Mouse (Mus musculus): Measurements from ENCODE around the gene Gm20716. TPM values are rescaled to one million over a fixed set of nuclear protein-coding genes. Genes with fewer than 3 reads are reported as not detected.
A peak's percentile ranks its signal among the peaks of the same experiment; 100 is the strongest.

Gm20716 gene
- polyA plus RNA-seq, 1 experiment: 7.6 TPM

DNA sequence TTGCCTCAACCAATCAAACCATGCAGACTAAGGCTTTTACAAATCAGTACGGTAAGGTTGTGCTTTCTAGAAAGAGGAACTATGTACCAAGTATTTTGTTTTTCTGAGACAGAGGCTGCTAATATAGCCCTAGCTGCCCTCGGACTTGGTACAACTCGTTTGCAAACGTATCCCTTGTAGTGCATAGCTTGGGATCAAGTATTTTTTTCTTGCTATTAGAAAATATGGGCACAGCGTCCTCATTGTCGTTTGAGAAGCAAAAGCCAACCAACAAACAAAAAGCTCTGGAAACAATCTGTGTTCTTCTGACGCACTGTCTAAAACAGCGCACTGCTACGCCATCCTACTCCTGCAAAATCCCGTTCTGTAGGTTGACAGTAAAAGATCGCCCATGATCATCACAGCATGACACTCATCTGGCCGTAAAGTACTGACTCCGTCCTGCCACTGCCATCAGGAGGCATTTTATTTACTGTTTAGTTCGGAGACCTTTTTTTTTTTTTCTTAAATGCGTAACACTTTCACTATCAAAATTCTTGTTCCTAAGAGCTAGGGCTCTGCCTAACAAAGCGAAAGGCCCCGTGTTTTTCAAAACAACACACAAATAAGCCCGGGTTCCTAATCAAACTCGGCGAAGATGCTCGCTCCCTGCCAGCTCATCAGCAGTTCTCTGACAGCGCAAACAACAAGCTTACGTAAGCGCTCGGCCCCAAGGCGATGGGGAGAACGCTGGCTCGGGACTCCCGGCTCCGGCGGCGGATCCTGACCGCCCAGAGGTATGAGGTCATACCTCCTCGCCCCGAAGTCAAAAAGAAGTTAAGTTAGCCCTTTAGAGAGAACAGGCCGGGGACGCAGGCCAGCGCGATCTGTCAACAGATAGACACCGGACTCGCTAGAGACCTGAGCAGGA lies 793 bp downstream of the Gm20716 start:
- DNase-seq (ENCODE audit: low read depth): no peak

DNA sequence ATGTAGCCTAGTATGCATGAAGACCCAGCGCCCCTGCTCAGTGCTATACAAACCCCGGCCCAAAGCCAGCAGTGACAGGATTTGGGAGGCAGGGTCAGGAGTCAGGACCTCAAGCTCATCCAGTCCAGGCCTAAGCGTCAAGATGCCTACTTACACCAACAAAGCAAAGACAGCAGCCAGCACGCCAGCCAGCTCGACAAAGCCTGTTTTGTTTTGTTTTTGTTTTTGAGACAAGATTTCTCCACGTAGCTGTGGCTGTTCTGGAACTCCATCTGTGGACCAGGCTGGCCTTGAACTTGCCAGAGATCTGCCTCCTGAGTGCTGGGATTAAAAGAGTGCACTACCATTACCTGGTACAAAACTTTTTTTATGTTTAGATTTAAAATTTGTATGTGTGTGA lies 6.8 kb downstream of the Gm20716 start:
- DNase-seq (ENCODE audit: low read depth): no peak

GRCm38 (mm10) chr2:168213788-168214397 lies 16.3 kb downstream of the Gm20716 start:
- DNase-seq (ENCODE audit: low read depth): no peak

DNA sequence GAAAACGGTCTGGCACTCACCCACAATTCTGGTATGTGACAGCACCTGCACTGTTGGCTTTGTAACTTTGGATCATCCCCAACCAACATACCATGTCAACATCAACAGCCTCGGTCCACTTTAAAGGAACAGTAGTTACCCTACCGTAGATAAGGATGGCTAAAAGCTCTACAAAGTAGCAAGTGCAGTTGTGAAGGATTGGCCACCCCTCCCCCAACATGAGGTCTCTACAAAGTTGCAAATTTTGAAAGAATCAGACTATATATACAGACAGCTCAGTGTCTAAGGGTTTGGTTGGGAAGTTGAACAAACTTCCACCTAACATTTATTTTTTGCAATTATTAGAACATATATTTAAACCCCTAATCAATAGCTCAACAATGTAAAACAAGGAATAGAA lies 22.3 kb downstream of the Gm20716 start:
- no peak for DNase-seq (ENCODE audit: low read depth)

GRCm38 (mm10) chr2:168206725-168207644 lies 23.2 kb downstream of the Gm20716 start, which contains the start of gene Adnp:
Adnp (minus strand) TSS chr2:168207112.
- DNase-seq (ENCODE audit: low read depth): peak; percentile 58

GRCm38 (mm10) chr2:168205681-168206631 lies 24.2 kb downstream of the Gm20716 start:
- DNase-seq (ENCODE audit: low read depth): no peak

GRCm38 (mm10) chr2:168205265-168205664 lies 24.9 kb downstream of the Gm20716 start:
- DNase-seq (ENCODE audit: low read depth): peak; percentile 36

GRCm38 (mm10) chr2:168204476-168204999 lies 25.6 kb downstream of the Gm20716 start:
- no peak for DNase-seq (ENCODE audit: low read depth)

DNA sequence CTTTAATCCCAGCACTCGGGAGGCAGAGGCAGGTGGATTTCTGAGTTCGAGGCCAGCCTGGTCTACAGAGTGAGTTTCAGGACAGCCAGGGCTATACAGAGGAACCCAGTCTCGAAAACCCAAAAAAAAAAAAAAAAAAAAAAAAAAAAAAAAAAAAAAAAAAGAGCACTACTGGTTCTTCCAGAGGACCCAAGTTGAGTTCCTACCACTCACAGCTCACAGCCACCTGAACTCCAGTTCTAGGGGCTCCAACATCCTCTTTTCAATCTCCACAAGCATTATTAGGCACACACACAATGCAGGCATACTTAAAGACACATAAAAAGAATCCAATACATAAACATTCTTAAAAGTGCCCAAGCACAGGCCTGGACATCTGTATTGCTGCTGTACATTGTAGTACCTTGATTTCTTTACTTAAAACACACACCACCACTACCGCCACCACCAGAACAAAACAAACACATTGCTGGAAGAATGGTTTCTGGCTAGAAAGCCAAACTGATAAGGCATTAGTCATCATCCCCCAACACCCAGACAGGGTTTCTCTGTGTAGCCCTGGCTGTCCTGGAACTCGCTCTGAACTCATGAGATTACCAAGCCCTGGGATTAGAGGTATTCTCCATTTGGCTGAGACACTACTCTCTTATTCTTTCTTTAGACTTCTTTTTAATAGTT lies 30.0 kb downstream of the Gm20716 start:
- no peak for DNase-seq (ENCODE audit: low read depth)

- DNase-seq (ENCODE audit: low read depth): no peak
Observed at GRCm38 (mm10) chr2:168199476-168199875, 30.7 kb downstream of the Gm20716 start.

GRCm38 (mm10) chr2:168198421-168198820 lies 31.7 kb downstream of the Gm20716 start:
- DNase-seq (ENCODE audit: low read depth): no peak

DNA sequence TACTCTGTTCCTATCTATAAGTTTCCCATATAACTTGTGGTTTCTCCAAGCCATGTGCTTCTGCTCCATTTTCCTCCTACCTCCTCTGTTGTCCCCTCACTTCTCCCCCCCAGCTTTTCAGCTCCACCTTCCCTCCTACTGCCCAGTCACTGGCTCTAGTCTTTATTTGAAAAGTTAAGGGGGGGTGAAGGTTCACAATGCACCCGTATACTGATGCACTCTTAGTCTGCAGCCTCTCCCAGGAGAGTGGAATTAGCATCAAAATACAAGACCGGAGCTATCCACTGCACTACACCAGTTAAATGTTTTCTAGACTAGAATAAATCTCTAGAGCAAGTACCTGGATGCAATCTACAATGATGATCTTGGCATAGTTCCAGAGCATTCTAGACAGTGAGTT lies 34.4 kb downstream of the Gm20716 start:
- no peak for DNase-seq (ENCODE audit: low read depth)

DNA sequence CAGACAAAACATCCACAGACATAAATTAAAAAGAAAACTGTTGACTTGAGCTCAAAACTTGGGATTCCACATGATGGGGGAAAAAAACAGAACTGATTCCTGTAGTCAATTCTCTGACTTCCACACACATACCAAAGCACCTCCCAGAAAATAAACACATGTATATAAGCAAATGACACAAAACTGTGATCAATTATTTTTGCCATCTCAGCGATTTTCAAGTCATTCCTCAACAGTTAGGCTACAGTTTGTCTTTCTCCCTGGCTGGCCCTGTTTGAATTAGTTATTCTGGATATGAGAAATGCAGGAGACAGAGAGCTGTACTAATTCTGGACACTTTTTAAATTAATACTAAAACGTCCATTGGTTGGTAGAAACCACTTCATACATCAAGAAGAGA lies 36.5 kb downstream of the Gm20716 start:
- no peak for DNase-seq (ENCODE audit: low read depth)

DNA sequence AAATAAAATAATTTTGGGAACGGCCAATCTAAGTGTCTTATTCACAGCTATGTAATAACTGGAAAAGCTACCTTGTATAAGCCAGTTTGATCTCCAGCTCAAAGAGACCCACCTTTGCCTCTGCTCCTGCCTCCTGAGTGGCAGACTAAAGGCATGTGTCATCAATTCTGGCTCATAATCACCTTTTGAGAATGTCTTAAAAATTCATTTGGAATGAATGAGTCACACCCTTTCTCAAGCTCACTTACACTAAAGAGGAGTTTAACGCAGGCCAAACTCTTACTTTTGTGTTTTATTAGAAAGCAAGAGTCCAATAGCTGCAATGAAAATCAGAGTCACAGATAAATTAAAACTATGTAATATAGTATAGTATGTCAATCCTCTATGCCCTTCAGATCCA lies 38.3 kb downstream of the Gm20716 start:
- DNase-seq (ENCODE audit: low read depth): no peak

GRCm38 (mm10) chr2:168175946-168176345 lies 54.2 kb downstream of the Gm20716 start:
- no peak for DNase-seq (ENCODE audit: low read depth)

DNA sequence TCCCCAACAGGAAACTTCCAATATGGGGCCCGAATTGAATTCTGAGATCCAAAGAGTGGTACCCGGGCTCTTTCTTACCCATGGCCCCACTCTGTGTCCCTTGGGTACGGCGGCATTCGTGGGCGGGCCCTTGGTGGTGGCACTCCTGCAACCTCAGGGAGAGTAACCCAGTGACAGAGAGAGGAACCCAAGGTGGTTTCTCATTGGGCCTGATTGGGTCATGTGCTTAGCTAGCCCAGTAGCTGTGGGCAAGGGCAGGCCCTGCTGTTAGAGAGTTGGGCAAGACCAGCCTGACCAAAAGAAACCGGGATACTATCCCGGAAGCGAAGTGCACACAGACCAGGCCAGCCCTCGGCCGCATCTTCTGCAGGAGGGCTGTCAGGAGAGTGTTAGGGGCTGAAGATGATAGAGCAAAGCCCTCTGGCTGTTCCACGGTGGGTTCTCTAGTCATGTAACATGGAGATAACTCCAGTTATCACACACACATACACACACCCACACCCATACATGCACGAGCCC lies 59.9 kb downstream of the Gm20716 start:
- DNase-seq (ENCODE audit: low read depth): no peak

- DNase-seq (ENCODE audit: low read depth): no peak
Observed at GRCm38 (mm10) chr2:168169800-168170113, 60.4 kb downstream of the Gm20716 start.

DNA sequence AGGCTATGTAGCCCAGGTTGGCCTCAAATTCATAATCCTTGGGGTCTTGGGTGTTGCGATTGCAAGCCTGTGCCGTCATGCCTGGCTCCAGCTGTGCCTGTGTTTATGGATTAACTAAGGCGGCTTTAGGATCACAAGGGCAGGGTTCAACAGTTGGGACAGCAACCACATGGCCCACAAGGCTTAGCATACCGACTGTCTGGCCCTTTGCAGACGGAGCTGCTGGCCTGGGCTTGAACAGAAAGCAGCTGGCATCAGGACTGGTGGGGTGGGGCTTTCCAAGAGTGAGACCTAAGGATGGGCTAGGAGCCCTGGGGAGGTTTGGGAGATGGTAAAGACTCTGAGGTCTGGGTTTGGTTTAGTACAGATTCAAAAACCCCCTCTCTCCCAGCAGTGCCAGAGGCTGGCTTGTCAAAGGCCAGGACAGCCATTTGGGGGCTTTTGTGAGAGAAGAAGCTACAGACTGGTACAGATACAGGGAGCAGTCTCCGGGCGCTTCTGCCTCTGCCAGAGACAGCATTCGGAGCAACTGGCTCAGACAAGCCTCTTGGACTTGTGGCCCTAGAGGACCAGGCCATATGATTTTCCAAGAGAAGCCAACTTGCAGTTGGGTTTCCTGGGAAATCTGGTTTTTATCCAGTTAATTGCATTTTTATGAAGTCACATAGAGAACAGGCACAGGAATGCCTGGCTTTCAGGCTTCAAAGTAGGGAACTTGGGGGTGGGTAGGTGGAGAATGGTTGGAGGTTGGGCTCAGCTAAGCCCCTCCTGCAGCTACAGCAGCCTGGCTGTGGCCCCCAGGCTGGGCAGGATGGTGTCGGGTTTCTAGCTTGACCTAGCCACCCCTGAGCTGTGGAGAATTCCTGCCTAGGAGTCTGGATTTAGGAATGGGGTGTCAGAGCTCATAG lies 61.0 kb downstream of the Gm20716 start:
- DNase-seq (ENCODE audit: low read depth): no peak

- no peak for DNase-seq (ENCODE audit: low read depth)
Observed at GRCm38 (mm10) chr2:168167781-168168180, 62.4 kb downstream of the Gm20716 start.
